Mouse (Mus musculus): ENCODE measurements around the gene Hoxb9. TPM values are rescaled to one million over a fixed set of nuclear protein-coding genes. Genes with fewer than 3 reads are reported as not detected.

Hoxb9 gene
- total RNA-seq, 2 experiments from 2014 or later = 1.1 to 1.5 TPM

DNA sequence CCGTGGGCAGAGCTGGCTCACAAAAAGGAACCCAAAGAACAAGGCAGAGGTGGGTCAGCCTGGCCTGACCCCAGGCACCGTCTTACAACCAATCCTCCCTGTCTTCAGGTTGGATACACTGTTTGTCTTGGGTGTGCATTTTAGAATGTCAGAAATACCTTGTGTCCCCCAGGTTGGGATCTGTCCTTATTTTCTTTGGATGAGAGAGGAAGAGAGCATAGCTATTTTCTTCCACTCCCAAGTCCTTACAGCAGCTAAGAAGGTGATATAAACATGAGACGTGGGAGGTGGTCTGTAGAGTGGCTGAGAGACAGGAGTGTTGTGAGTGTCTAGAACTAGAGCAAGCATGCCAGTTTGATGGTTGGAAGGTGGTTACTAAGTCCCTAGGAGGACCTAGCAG lies 26.2 kb downstream of the Hoxb9 start:
- no peak for DNase-seq (ENCODE audit: low spot score in 2 of 2)

DNA sequence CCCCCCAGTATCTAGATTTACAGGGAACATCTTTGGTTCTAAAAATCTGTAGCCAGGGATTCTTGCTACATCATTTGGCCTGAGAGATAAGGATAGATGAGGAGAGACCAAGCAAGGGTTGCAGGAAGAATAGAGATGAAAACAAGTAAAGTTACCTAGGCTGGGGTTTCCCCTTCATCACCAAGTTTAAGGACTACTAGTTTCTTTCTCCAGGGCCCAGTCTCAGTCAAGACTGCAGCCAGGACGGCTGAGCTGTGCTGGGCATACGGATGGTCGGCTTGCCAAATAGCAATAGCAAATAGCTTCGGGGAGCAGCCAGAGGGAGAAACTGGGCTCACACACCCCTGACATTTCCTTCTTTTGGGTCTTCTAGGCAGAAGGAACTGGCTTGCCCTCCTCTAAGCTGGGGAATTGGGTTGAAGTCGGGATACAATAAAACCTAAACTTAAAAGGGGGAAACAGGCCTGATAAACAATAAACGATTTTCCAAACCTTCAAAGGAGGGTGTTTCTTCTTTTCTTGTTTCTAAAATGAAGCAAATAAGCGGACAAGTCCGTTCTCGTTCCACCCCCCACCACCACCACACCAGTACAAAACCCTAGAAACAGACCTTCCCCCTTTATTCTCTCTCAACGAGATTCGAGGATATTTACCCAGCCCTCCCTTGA lies 26.8 kb downstream of the Hoxb9 start:
- no peak for DNase-seq (ENCODE audit: low spot score in 2 of 2)

DNA sequence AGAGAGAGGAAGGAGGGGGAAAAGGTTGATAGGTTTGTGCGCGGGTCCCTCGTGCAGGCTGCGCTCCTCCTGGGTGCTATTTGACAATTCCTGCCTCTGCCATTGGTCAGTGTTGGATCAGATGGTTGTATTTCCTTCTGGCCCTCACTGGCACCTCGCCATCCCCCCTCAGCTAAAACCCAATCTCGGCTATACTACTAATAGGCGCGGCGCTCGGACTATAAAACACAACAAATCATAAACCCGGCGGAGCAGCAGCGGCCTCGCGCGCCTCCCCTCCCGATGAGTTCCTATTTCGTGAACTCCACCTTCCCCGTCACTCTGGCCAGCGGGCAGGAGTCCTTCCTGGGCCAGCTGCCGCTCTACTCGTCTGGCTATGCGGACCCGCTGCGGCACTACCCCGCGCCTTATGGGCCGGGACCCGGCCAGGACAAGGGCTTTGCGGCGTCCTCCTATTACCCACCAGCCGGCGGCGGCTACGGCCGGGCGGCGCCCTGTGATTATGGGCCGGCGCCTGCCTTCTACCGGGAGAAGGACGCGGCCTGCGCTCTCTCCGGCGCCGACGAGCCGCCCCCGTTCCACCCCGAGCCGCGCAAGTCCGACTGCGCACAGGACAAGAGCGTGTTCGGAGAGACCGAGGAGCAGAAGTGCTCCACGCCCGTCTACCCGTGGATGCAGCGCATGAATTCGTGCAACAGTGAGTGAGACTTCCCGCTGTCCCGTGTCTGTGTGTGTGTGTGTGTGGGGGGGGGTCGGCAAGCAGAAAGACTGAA lies 27.8 kb downstream of the Hoxb9 start:
- DNase-seq (ENCODE audit: low spot score in 2 of 2) = no peak

DNA sequence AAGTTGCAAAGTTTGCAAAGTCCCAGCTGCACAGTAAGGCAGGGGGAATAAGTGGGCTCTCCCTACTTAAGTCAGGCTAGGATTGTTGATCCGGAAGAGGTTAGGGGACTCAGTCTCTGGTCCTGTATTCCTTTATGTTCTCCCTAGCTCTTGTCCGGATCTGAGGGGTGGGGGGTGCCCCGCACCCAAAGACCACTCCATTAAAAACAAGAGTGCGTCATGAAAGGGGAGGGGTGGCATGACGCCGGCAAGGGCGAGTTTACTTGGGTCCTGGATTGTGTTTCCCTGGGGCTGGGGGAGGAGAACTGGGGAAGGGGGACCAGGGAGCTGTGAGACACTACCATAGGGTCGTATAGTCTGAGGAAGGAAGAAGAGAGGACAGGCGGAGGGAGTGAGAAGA lies 28.5 kb downstream of the Hoxb9 start:
- DNase-seq (ENCODE audit: low spot score in 2 of 2) = no peak

DNA sequence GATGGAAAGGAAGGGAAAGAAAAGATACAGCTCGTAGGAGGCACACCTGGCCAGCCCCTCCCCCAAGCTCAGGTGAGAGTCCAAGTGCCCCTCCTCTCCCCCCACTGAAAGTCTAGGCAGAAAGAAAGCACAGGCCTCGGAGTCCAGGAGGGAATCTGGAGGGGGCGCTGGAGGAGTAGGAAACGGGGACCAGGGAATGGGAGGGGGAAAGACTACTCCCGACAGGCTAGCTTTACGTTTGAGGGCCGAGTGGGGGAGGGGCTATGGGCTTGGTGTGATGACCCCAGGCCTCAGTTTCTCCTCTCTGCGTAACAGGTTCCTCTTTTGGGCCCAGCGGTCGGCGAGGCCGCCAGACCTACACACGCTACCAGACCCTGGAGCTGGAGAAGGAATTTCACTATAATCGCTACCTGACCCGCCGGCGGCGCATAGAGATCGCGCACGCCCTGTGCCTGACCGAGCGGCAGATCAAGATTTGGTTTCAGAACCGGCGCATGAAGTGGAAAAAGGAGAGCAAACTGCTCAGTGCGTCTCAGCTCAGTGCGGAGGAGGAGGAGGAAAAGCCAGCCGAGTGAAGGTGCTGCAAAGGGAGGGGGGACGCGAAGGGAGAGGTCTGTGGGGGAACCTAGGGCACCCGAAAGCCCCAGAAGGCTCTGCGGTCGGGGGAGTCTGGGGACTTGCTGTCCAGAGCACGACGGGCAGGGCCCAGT lies 29.3 kb downstream of the Hoxb9 start:
- no peak for DNase-seq (ENCODE audit: low spot score in 2 of 2)

- DNase-seq (ENCODE audit: low spot score in 2 of 2) = no peak
These were observed 29.8 kb downstream of the Hoxb9 start for GRCm38 (mm10) chr11:96301064-96301431.

DNA sequence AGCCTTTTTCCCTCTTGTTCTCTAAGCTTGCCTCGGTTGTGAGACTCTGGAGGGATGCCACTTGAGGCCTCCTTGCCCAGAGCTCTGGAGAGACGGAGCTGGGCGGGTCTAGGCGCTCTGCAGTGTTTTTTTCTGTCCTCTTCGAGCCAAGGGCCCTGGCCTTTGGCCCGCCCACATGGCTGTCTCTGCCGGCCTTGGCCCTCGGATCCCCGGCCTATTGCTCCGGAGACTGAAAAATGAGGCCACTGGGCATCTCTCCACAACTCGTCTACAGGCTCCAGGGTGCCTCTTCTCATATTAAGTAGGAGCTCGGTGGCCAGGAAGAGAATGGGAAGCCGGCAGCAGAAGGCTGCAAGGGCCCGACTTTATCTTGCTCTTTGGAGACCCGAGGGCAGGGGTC lies 30.6 kb downstream of the Hoxb9 start:
- no peak for DNase-seq (ENCODE audit: low spot score in 2 of 2)

- DNase-seq (ENCODE audit: low spot score in 2 of 2) = no peak
These were observed 31.3 kb downstream of the Hoxb9 start for GRCm38 (mm10) chr11:96302381-96303150.

GRCm38 (mm10) chr11:96303151-96304099 lies 32.2 kb downstream of the Hoxb9 start, which contains the start of gene Hoxb5:
Gene Hoxb5, plus strand, starts transcription at chr11:96303336.
- DNase-seq (ENCODE audit: low spot score in 2 of 2) = peak; percentile 61 to 70

DNA sequence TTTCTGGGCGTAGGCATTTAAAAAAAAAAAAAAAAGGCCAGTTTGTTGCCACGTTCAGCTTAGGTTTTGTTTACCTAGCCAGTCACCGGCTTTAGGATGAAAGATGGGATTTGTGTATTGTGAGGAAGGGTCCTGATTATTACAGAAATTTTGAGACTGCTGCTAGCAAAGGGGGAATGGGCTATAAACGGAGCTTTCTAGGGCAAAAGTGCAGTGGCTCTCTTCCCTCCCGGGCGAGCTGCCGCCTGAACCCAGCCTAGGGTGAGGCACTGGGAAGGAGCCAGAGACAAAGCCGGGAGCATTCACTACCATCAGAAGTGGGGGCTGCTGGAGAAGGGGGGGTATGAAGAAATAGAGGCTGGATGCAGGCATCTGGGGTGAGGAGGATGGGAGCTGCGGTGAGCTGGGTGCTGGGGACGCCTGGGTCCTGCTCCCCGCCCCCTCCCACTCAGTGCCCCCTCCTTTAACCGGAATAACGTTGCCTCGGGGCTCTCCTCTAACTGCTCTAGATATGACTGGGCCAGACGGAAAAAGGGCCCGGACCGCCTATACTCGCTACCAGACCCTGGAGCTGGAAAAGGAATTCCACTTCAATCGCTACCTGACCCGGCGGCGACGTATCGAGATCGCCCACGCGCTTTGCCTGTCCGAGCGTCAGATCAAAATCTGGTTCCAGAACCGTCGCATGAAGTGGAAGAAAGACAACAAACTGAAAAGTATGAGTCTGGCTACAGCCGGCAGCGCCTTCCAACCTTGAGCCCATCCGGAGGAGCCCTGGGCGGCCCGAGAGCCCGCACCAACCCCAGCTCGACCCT lies 33.3 kb downstream of the Hoxb9 start:
- DNase-seq (ENCODE audit: low spot score in 2 of 2) = no peak

GRCm38 (mm10) chr11:96305505-96306182 lies 34.4 kb downstream of the Hoxb9 start:
- no peak for DNase-seq (ENCODE audit: low spot score in 2 of 2)

DNA sequence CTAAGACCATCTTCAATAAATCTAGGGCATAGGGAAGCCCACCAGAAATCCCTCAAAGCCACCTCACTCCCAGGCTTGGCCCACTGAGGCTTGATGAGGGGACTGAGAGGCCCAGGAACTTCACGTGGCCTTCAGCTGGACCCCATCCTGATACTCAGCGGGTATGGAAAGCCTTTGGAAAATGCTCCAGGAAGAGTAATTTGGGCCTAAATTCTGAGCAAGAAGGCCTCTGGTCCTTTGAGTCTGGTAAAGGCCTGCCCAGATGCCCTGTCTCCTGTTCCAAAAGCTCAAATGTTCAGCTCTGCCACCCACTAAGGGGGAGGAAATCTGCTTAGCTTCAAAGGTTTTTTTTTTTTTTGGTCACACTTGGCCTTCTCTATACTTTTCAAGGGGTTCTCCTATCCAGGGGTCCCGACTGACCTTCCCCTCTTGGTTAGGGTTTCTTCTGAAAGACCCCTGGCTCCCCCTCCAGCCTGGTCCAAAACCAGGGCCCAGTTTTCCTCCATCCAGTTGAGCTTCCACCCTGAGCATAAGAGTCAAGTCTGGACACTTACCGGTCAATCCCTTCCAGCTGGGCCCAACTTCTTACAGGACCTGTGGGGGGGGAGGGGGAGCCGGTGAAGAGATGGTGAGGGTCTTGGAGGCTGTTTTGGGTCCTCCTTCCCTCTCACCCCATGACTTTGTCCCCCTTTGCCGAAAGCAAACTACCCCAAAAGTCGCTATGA lies 35.1 kb downstream of the Hoxb9 start:
- DNase-seq (ENCODE audit: low spot score in 2 of 2) = no peak

DNA sequence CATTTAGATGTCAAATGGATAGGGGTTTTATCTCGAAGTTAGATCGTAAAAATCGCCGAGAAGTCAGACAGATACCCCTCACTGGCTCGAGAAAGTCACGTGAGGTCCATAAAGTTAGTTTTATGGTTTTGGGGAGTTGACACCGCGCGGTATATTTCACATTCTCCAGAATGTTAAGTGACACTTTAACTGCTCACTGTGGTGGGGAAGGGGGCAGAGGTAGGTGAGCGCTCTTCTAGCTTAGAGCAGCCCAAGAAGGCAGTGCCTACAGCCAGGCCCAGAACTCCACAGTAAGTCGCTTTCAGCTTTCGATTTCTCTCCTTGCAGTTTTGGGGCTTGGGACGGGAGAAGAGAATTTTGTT lies 35.6 kb downstream of the Hoxb9 start:
- no peak for DNase-seq (ENCODE audit: low spot score in 2 of 2)

DNA sequence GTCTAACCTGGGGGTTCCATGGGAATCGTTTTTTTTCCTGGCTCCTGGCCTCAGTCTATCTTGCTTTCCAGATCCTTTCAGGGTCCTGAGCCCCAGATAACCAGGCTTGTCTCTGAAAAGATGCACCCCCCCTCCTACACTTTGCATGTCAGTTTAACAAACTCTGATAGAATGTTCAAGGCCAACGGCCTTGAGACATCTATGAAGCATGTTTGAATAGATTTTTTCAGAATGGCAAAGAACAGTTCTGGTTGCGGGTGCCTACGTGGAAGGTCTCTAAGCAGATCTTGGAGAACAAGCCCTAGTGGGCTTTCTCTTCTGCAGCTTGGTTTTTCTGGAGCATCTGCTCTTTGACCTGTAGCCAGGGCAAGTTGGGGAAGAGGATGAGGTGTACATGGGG lies 37.5 kb downstream of the Hoxb9 start:
- DNase-seq (ENCODE audit: low spot score in 2 of 2) = no peak

GRCm38 (mm10) chr11:96309288-96309687 lies 38.0 kb downstream of the Hoxb9 start:
- DNase-seq (ENCODE audit: low spot score in 2 of 2) = no peak

GRCm38 (mm10) chr11:96310183-96310938 lies 39.1 kb downstream of the Hoxb9 start:
- DNase-seq (ENCODE audit: low spot score in 2 of 2) = no peak

DNA sequence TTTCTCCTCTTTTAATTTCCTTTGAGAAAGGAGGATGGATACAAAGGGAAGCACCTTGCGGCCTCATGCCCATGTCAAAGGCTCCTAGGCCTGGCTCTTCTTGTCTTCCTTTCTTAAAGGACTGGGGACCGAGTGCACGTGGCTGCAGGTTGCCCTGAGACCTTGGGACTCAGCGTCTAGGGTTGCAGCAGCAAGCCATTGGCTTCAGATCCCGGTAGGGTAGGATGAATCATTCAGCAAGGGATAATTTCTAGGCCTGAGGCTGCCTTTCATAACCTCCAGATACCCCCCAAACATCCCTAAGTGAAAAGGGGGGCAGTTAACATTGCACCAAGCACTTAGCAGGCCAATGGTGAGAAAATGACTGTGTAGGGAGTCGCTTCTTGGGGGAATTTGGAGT lies 39.8 kb downstream of the Hoxb9 start:
- no peak for DNase-seq (ENCODE audit: low spot score in 2 of 2)
